Mouse (Mus musculus): Measurements from ENCODE around the gene 1700012P22Rik.

DNA sequence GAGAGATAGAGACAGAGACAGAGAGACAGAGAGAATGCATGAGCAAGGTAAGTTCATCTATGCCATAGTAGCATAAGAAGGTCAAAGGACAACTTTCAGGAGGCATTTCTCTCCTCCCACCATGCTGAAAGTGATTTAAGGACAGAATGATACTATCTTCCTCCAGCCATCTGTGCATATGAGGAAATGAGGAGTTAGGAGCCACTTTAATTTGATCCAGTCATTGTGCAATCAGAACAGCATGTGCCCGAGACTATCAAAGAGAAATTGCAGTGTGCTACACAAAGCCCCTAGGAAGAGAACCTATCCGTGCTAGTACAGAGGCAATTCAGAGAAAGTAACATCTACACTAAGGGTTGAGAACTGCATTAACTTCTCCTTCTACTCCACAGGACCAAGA is 10.0 kb upstream of the 1700012P22Rik start:
- no peak for TF ChIP-seq CTCF (conservative IDR thresholded peaks at IDR 0.05 in 1 of 2, IDR thresholded peaks at IDR 0.05 in 1 of 2; ENCODE audit: low read depth in 2 of 2, low read length in 2 of 2)
- TF ChIP-seq ZKSCAN1 (IDR thresholded peaks at IDR 0.05; ENCODE audit: borderline replicate concordance, low read depth, low read length) = no peak
- no peak for TF ChIP-seq TCF12 (IDR thresholded peaks at IDR 0.05; ENCODE audit: low read depth, low read length)
- TF ChIP-seq ZNF384 (IDR thresholded peaks at IDR 0.05; ENCODE audit: low read depth, low read length) = no peak
- no peak for TF ChIP-seq RCOR1 (conservative IDR thresholded peaks at IDR 0.05; ENCODE audit: low read depth, low read length)
- no peak for TF ChIP-seq ETS1 (conservative IDR thresholded peaks at IDR 0.05; ENCODE audit: low read depth, low read length)
- no peak for TF ChIP-seq E2F4 (IDR thresholded peaks at IDR 0.05; ENCODE audit: insufficient replicate concordance, low read depth, low read length)
- no peak for TF ChIP-seq POLR2A (IDR thresholded peaks at IDR 0.05; ENCODE audit: low read depth, low read length)

Data from CH12.LX (cell line).